Mouse (Mus musculus) kidney, postnatal 10 days (tissue): ENCODE measurements around the gene Fntb.
A peak's percentile ranks its signal among the peaks of the same experiment; 100 is the strongest.

Source experiments
- DNase-seq: peaks from one replicate; pipeline ENCODE4 v3.0.0; 2021; ENCODE audit warnings: mixed read lengths

Gene Fntb

DNA sequence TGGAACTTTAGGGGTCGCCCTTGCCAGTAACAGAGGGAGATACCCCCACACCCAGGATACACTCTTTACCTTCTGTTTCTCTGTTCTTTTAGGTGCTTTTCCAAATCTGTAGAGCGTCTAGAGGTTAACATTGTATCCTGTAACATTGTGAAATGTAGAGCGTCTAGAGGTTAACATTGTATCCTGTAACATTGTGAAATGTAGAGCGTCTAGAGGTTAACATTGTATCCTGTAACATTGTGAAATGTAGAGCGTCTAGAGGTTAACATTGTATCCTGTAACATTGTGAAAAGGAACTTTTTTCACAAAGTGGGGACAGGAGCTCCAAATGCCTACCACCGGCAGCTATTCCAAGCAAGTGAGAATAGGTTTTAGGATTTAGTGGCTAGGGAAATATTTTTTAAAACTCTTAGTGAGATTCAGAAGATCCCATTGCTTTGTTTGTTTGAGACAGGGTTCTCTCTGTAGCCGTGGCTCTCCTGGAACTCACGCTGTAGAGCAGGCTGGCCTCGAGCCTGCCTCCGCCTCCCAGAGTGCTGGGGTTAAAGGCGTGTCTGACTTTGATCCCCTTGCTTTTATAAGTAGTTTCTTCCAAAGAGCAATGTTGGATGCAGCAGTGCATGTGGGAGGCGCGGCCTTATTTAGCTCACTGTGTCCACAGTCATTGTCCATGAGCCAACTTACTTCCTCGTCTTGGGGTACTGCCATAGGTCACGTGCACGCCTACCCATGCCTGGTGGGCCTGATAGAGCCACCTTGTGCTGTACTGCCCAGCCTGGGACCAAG is 127.7 kb downstream of the Fntb start:
- no peak for DNase-seq

DNA sequence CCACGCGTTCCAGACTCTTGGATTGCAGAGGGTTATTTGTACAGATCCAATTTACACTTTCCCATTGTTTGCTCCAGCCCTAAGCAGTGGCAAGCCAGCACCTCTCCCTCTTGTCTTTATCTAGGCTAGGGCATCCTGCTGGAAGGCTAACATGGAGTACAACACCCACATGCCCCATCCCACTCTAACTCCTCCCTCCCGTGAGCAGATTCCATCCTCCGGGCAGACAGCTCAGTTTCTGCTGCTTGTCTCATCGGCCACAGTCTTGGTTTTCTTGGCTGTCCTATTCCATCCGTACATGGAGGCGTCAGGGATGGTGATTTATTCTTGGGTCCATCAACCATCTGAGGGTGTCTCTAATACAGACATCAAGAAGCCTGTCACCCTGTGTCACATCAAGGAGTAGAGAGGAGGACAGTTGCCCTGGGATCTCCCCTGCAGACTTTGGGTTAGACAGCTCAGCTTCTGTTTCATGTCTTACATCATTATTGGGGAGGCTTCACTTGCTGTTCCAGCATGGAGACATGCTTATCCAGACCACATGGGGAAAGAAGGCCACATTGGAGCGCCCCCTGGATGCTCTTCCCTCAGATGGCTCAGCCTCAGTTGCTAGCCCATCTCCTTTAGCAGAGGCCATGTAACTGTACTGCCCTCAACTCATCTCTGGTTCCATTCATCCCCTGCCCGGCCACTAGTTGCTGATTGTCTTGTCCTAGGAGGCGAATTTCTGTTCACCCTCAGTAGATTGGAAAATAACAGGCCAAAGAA is 129.6 kb downstream of the Fntb start:
- no peak for DNase-seq

GRCm38 (mm10) chr12:76895777-76896176 is 130.4 kb downstream of the Fntb start:
- no peak for DNase-seq

GRCm38 (mm10) chr12:76896566-76896965 is 131.2 kb downstream of the Fntb start:
- DNase-seq: no peak

GRCm38 (mm10) chr12:76897006-76897405 is 131.6 kb downstream of the Fntb start:
- no peak for DNase-seq

- DNase-seq: no peak
Measured at GRCm38 (mm10) chr12:76898141-76898540, 132.8 kb downstream of the Fntb start.

DNA sequence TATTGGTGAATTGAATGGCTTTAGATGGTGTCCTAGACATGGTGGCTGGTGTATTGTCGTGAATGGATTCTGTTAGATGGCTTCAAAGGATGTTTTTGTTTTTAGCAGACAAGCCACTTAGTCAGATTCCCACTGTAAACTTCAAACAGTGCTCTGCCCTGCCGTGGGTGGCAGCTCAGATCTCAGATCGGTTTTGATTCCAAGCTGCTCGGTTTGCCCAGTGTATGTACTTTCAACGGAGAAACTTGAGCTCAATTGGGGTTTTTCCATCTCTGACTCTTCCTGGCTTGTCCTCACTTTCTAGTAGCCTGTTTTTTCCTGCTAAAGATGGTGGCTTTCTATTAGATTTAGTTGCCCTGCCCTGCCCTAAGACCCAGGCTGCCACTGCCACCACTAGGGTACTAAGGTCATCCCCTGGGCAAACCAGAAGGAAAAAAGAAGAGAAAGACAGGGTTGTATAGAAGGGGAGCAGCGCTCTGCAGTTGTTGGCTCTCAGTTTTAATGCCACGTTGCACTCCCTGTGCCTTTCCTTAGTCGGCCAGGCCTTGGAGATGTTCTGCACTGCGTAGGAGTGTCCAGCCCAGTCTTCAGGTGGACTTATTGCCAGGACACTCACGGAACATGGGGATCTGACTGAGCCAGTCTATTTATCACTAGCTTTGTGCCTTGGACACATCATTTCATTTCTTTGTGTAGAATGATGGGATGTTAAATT is 134.0 kb downstream of the Fntb start:
- DNase-seq: no peak

DNA sequence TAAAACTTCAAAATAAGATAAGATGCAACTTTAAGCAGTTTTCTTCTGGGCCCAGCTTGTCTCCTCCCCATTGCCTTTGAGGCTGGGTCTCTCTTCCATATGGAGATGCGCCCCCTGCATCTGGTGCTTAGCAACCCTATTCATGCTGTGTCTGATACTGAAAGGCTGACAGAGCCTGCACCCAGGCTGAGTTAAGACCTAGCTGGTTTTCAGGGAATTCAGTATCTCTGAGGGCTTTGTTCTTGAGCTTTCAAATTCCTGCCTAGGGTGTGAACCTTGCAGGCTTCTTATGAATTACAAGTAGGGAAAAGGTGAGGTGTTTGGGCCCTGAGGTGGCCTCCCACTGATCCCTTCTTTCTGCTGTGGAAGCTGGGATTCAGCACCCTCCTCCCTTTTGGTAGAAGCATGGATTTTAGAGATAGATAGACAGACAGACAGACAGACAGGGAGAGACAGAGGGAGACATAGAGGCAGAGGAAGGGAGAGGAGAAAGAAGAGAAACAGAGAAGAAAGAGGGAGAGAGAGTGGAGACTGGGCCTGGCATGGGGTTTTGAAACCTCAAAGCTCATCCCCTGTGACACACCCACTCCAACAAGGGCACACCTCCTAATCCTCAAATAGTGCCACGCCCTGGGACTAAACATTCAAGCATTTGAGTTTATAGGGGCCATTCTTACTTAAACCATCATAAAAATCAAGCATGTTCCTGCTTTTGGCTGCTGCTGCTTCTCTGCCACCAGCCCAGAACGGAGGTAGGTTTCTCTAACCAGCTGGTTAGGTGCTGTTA is 136.3 kb downstream of the Fntb start:
- DNase-seq: no peak

DNA sequence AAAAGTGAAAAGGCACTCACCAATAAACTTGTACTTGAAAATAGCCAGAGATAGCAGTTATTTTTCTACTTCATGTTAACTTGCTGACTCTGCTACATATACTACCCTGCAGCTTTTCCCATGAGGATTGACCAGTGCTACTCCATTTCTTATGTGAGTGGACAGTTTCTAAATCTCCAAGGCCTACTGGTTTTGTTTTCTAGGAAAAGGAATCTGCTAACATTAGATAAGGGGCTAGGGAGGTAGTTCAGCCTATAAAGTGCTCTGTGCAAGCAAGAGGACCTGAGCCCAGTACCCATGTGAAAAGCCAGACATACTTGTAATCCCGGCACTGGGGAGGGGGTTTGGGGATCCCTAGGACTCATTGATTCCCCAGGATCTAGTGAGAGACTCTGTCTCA is 140.9 kb downstream of the Fntb start:
- no peak for DNase-seq

DNA sequence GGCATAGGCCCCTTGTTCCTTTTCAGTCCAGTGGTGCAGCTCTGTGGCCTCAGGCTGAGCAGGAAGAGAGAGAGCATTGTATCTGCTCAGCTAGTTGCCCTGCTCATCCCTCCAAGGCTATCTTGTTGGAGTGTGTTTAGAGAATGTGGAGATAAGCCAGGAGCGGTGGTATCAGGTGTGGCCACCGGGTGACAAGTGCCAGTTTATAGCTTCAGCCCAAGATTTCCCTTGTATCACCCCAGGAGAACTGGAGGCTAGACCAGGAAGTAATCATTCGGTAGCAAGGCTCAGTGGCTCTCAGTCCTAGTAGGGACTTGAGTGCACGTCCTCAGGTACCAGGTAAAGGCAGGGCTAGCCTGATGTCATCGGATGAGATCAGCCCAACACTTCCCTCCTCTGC is 143.8 kb downstream of the Fntb start:
- no peak for DNase-seq

DNA sequence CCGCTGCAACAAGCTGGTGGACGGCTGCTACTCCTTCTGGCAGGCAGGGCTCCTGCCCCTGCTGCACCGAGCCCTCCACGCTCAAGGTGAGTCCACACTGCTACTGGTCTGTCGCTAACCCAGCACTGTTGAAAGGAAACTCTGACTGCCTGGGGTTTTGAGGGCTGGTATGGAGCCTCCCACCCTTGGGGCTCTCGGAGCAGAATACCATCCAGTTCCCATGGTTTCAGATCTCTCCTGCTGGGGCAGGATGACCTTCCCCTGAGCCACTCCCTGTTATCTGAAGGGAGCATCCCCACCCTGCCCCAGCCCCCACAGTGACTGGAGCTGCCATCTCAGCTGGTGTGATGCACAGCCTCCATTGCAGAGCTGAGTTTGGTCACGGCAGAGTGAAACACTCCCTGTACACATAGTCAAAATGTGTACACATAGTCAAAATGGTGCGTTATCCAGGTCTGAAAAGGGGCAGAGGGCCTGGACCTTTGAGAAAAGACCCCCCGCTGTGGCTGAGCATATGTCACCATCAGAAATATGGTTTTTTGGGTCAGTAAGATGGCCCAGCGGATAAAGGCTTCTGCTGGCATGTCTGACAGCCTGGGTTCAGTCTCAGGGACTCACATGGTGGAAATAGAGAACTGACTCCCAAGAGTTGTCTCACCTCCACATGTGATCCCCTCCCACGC is 145.0 kb downstream of the Fntb start:
- DNase-seq: no peak

DNA sequence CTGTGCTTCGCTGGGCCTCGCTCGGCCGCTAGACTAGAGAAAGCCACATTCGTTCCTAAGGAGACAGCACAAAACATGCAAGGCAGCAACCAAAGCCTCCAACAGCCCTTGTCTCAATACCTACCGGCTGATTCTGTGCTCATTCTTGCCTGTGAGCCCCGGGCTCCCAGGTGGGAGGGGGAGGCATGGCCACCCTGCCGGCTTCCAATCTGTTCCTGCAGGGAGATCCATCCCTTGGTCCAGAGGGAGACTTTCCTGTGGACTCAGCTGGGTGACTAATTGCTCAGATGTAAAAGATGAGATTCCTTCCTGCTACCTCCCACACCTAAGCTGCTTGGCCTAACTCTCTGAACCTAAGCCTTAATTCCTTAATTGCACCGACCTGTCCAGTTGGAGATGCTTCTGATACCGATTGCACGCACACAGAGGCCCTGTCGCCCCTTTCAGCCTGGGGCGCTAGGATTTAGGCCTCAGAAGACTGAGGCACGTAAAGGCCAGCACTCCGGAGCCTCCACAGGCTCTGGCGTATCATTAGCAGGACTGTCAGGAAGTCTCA is 145.9 kb downstream of the Fntb start:
- no peak for DNase-seq

- no peak for DNase-seq
Measured at GRCm38 (mm10) chr12:76912193-76912592, 146.8 kb downstream of the Fntb start.

DNA sequence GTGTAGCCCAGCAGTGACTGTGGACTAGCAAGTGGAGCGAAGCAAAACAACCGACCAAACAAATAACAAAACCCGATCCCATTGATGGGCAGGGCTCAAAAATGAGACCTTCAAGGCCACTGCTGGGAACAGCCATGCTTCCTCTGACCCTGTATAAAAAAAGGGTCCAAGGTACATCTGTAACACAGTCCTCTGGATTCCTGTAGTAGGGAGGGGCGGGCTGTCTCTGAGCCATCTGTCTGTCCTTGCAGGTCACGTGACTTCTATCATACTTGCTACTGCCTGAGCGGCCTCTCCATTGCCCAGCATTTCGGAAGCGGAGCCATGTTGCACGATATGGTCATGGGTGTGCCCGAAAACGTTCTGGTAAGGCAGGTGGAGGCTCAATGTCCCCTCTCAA is 150.8 kb downstream of the Fntb start:
- DNase-seq: no peak

DNA sequence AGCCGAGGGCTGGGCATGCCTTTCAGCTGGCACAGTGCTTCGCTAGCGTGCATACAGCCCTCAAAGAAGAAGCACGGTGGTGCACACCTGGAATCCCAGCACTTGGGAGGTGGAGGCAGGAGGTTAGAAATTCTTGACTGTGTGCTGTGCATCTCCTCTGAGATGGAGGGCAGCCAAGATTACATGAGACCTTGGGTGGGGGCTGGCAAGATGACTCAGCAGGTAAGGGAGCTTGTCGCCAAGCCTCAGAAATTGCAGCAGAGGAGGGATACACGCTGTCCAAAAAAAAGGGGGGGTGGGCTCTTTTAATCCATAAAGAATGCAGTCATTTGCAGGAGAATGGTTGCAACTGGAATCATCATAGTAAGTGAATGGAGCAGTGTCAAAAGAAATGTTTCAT is 152.7 kb downstream of the Fntb start:
- no peak for DNase-seq

- no peak for DNase-seq
Measured at GRCm38 (mm10) chr12:76918855-76919254, 153.5 kb downstream of the Fntb start.

- no peak for DNase-seq
Measured at GRCm38 (mm10) chr12:76920398-76920797, 155.0 kb downstream of the Fntb start.

GRCm38 (mm10) chr12:76920990-76921389 is 155.6 kb downstream of the Fntb start:
- peak; percentile 24 for DNase-seq

DNA sequence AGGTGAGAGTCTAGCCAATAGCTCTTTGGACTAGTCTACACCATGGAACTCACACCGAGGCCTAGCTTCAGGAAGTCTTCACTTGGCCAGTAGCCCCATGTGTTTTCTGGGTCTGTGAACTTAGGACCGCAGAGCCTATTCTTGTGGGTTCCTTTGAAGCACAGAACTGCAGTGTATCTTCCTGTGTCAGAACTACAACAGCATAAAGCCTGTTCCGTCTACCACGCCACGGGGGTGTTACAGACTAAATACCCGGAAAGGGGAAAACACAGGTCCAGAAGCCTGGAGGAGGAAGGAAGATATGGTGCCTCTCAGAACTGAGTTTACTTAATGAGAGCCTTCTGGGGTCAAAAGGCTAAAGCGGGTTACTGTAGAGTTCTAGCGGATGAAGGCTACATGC is 157.7 kb downstream of the Fntb start:
- DNase-seq: no peak

- no peak for DNase-seq
Measured at GRCm38 (mm10) chr12:76924904-76925604, 159.7 kb downstream of the Fntb start.

DNA sequence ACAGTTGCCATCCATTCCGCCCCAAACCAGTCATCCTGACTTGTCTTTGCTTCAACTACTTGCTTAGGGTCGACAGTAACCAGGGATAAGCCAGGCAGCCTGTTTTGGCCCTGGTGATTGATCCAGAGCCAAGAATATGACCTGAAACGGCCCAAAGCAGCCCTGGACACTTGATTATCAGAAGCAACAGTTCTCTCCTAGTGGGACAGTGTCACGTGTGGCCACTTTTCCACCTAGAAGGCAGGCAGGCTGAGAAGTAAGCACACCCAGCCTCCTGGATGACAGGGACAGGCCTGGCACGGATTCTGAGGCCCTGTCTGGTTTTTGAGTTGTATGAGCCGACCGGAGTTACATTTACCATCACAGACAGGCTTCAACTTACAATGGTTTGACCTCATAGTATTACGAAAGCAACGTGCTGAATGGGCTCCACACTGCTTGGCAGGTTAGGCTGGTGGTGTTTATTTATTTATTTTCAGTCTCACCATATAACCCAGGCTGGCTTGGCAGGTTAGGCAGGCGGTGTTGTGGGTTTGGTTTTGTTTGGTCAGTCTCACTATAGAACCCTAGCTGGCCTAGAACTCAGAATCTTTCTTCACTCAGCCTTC is 161.1 kb downstream of the Fntb start:
- no peak for DNase-seq
